Mouse (Mus musculus) limb, embryonic 10.5 days (tissue): ENCODE results near the gene Fbxw27. TPM values are rescaled to one million over a fixed set of nuclear protein-coding genes. Genes with fewer than 3 reads are reported as not detected.
"Not testable (repeated sequence)": the region's sequence is repeated elsewhere in the genome, so short reads cannot be mapped to it uniquely, and the experiment has no call there.

Source experiments
- DNase-seq: peaks from one replicate; pipeline ENCODE4 v3.0.0-alpha.2; 2017; ENCODE audit warnings: low spot score
- H3K27ac ChIP-seq: fragments of 300-500 bp; sonication (generic); 2 replicates; pipeline ENCODE4 v1.5.1; 2016; ENCODE audit warnings: mild to moderate bottlenecking
- H3K27me3 ChIP-seq: fragments of 300-500 bp; sonication (generic); 2 replicates; pipeline ENCODE4 v1.6.1; 2016; ENCODE audit warnings: low read depth, mild to moderate bottlenecking; ENCODE audit not compliant: poor library complexity, severe bottlenecking
- H3K36me3 ChIP-seq: fragments of 300-500 bp; sonication (generic); 2 replicates; pipeline ENCODE4 v1.6.1; 2016; ENCODE audit warnings: mild to moderate bottlenecking, moderate library complexity
- H3K4me1 ChIP-seq: fragments of 300-500 bp; sonication (generic); 2 replicates; pipeline ENCODE4 v1.6.1; 2016
- H3K4me3 ChIP-seq: fragments of 300-500 bp; sonication (generic); 2 replicates; pipeline ENCODE4 v1.5.1; 2016; ENCODE audit warnings: mild to moderate bottlenecking, moderate library complexity
- H3K9me3 ChIP-seq: fragments of 300-500 bp; sonication (generic); replicated peaks from 2 replicates; pipeline ENCODE4 v1.6.1; 2016; ENCODE audit warnings: mild to moderate bottlenecking
- WGBS: fragments of 180-500 bp; shearing (Covaris S2); methylation state at CpG from one replicate; pipeline ENCODE4 v1.1.7; 2016; 5-methylcytosine and 5-hydroxymethylcytosine counted together
- polyA plus RNA-seq: library from polyadenylated mRNA; unstranded; fragments of >200 nt; fragmentation: Nextera tagmentation; extraction: Ambion mirVana; gene quantifications from 2 replicates; pipeline ENCODE4 v1.2.1, GENCODE M21; 2016

The Fbxw27 gene
- polyA plus RNA-seq, 1 experiment from 2014 or later = not detected

- H3K36me3 ChIP-seq = no peaks in the 10 kb centered on the region
- H3K4me1 ChIP-seq = no peaks in the 10 kb centered on the region
- 74% methylated on average over 2 of the region's 2 CpGs for WGBS
- H3K9me3 ChIP-seq = no peaks in the 10 kb centered on the region
- H3K27me3 ChIP-seq = no peaks in the 10 kb centered on the region
- no peak for DNase-seq
- no peak overlapping the region for H3K27ac ChIP-seq
- no peak overlapping the region for H3K4me3 ChIP-seq
These were observed 5.3 kb upstream of the Fbxw27 start for GRCm38 (mm10) chr9:109795811-109796210.

- no peaks in the 10 kb centered on the region for H3K27me3 ChIP-seq
- no peak for DNase-seq
- no peaks in the 10 kb centered on the region for H3K9me3 ChIP-seq
- no peak overlapping the region for H3K27ac ChIP-seq
- 78% methylated on average over 2 of the region's 2 CpGs for WGBS
- no peaks in the 10 kb centered on the region for H3K4me1 ChIP-seq
- no peak overlapping the region for H3K4me3 ChIP-seq
- H3K36me3 ChIP-seq = no peaks in the 10 kb centered on the region
These were observed 4.8 kb upstream of the Fbxw27 start for GRCm38 (mm10) chr9:109795221-109795620.

- H3K9me3 ChIP-seq, DNase-seq, H3K4me3 ChIP-seq, H3K27ac ChIP-seq, H3K27me3 ChIP-seq, H3K36me3 ChIP-seq, H3K4me1 ChIP-seq: not testable (repeated sequence)
- WGBS = 81% methylated on average over 1 of the region's 1 CpGs
These were observed 23.6 kb downstream of the Fbxw27 start for GRCm38 (mm10) chr9:109766841-109767240.

- not testable (repeated sequence) for H3K27ac ChIP-seq, H3K27me3 ChIP-seq, H3K4me3 ChIP-seq, H3K36me3 ChIP-seq, DNase-seq, H3K9me3 ChIP-seq, H3K4me1 ChIP-seq
- 90% methylated on average over 3 of the region's 3 CpGs for WGBS
These were observed 44.5 kb downstream of the Fbxw27 start, which contains the start of gene Fbxw26 for GRCm38 (mm10) chr9:109745989-109746388. Gene Fbxw26, minus strand, starts transcription at chr9:109746089.

Other genes with a start within 250 kb of the Fbxw27 start
- not detected in 2 replicates for gene Fbxw15, start 222.4 kb downstream of the Fbxw27 start, polyA plus RNA-seq
- not detected in 2 replicates for gene Fbxw24, start 164.6 kb downstream of the Fbxw27 start, polyA plus RNA-seq
- gene Fbxw25, start 126.0 kb downstream of the Fbxw27 start, polyA plus RNA-seq = not detected in 2 replicates
- gene Fbxw18, start 88.0 kb downstream of the Fbxw27 start, polyA plus RNA-seq = not detected in 2 replicates
- not detected in 2 replicates for gene Fbxw26, start 44.6 kb downstream of the Fbxw27 start, polyA plus RNA-seq
- gene Spink8, start 21.6 kb upstream of the Fbxw27 start, polyA plus RNA-seq = not detected in 2 replicates
- 103 and 117 TPM in 2 replicates for gene Nme6, start 42.1 kb upstream of the Fbxw27 start, polyA plus RNA-seq
- gene Camp, start 58.9 kb upstream of the Fbxw27 start, polyA plus RNA-seq = not detected in 2 replicates
- 54.4 and 55.6 TPM in 2 replicates for gene Cdc25a, start 84.9 kb upstream of the Fbxw27 start, polyA plus RNA-seq
- 37.3 and 43.9 TPM in 2 replicates for gene Map4, start 140.8 kb upstream of the Fbxw27 start, polyA plus RNA-seq